Comparison of ENCODE assay signal across 8 mouse cellular contexts in genomic region chr14:120355742-120356440, GRCm38 (mm10).
DNase-seq lines count a peak whose midpoint lies in the region; ATAC-seq lines count a peak whose summit lies in the region.

No protein-coding gene starts in this region.

- H3K4me1 ChIP-seq in embryonic facial prominence, embryonic 11.5 days (ENCODE audit: control insufficient read depth, insufficient read depth, low read length), result peaks cover 4% of the 10 kb centered on the region
- peaks cover 4% of the 10 kb centered on the region; the same call in 1 of the 2 replicates for H3K4me1 ChIP-seq in hindbrain, embryonic 11.5 days (replicated peaks; ENCODE audit: control insufficient read depth, insufficient read depth, low read length)
- peaks cover 52% of the 10 kb centered on the region for H3K4me1 ChIP-seq in lung, embryonic 15.5 days

- no peaks in the 10 kb centered on the region for H3K36me3 ChIP-seq in embryonic facial prominence, embryonic 11.5 days (replicated peaks; ENCODE audit: control insufficient read depth, insufficient read depth, low read depth, low read length)
- H3K36me3 ChIP-seq in hindbrain, embryonic 11.5 days (ENCODE audit: control insufficient read depth, insufficient read depth, low read length), result no peaks in the 10 kb centered on the region
- peaks cover 3% of the 10 kb centered on the region; the same call in 1 of the 2 replicates for H3K36me3 ChIP-seq in lung, embryonic 15.5 days

- no peak for ATAC-seq in cerebellum, adult (ENCODE audit: insufficient number of reproducible peaks, low FRiP score, low TSS enrichment)
- ATAC-seq in embryonic facial prominence, embryonic 11.5 days (replicated peaks; ENCODE audit: insufficient number of reproducible peaks, low FRiP score, low TSS enrichment, low read depth), result no peak; the same call in 1 of the 2 replicates
- peak; percentile 23 for ATAC-seq in hindbrain, embryonic 11.5 days (ENCODE audit: low FRiP score)
- no peak for ATAC-seq in lung, embryonic 15.5 days (ENCODE audit: borderline replicate concordance, extremely low read depth, low FRiP score, low TSS enrichment)

- peak; percentile 52 to 58 for DNase-seq in cerebellum, postnatal 14 days
- no peak for DNase-seq in embryonic facial prominence, embryonic 11.5 days (ENCODE audit: low spot score)
- no peak for DNase-seq in hindbrain, embryonic 11.5 days (ENCODE audit: low spot score)
- no peak for DNase-seq in layer of hippocampus, postnatal 14 days (ENCODE audit: low spot score in 2 of 2)
- DNase-seq in cerebellum, adult 9-11 months, result no peak
- no peak for DNase-seq in left cerebral cortex, adult 18-20 months (ENCODE audit: low spot score in 2 of 2)

- H3K4me2 ChIP-seq in embryonic facial prominence, embryonic 11.5 days (ENCODE audit: low read depth, low read length), result no peak overlapping the region
- no peak overlapping the region for H3K4me2 ChIP-seq in hindbrain, embryonic 11.5 days (replicated peaks; ENCODE audit: low read depth, low read length)
- H3K4me2 ChIP-seq in lung, embryonic 15.5 days, result peak overlapping the region; percentile 32; the same call in 1 of the 2 replicates

- no peaks in the 10 kb centered on the region for H3K27me3 ChIP-seq in embryonic facial prominence, embryonic 11.5 days (ENCODE audit: control insufficient read depth, insufficient read depth, low read length)
- no peaks in the 10 kb centered on the region; the same call in 1 of the 2 replicates for H3K27me3 ChIP-seq in hindbrain, embryonic 11.5 days (ENCODE audit: control insufficient read depth, insufficient read depth, low read length)
- H3K27me3 ChIP-seq in lung, embryonic 15.5 days, result no peaks in the 10 kb centered on the region

- no peak overlapping the region for H3K4me3 ChIP-seq in embryonic facial prominence, embryonic 11.5 days (ENCODE audit: low read depth, low read length)
- no peak overlapping the region for H3K4me3 ChIP-seq in hindbrain, embryonic 11.5 days (ENCODE audit: low read depth, low read length)
- no peak overlapping the region for H3K4me3 ChIP-seq in lung, embryonic 15.5 days

- WGBS in embryonic facial prominence, embryonic 11.5 days, result 77% methylated on average over 10 of the region's 10 CpGs
- 69% methylated on average over 10 of the region's 10 CpGs for WGBS in hindbrain, embryonic 11.5 days
- WGBS in lung, embryonic 15.5 days, result 66% methylated on average over 10 of the region's 10 CpGs

- H3K9ac ChIP-seq in embryonic facial prominence, embryonic 11.5 days (replicated peaks; ENCODE audit: low read length), result no peak overlapping the region
- no peak overlapping the region for H3K9ac ChIP-seq in hindbrain, embryonic 11.5 days (ENCODE audit: low read depth, low read length)
- H3K9ac ChIP-seq in lung, embryonic 15.5 days, result no peak overlapping the region

- no peaks in the 10 kb centered on the region for H3K9me3 ChIP-seq in embryonic facial prominence, embryonic 11.5 days (replicated peaks; ENCODE audit: control insufficient read depth, low read length)
- no peaks in the 10 kb centered on the region for H3K9me3 ChIP-seq in hindbrain, embryonic 11.5 days (ENCODE audit: control insufficient read depth, low read length)
- no peaks in the 10 kb centered on the region for H3K9me3 ChIP-seq in lung, embryonic 15.5 days

- H3K27ac ChIP-seq in embryonic facial prominence, embryonic 11.5 days (replicated peaks; ENCODE audit: low read depth, low read length), result peak overlapping the region; percentile 38; the same call in 1 of the 2 replicates
- H3K27ac ChIP-seq in hindbrain, embryonic 11.5 days (ENCODE audit: low read depth, low read length), result peak overlapping the region; percentile 39; the same call in 1 of the 2 replicates
- peak overlapping the region; percentile 86 for H3K27ac ChIP-seq in lung, embryonic 15.5 days

Comparison
In these comparisons a context has a peak if more than half of its experiments do, and no peak if none do; other contexts are left out.
1. DNase-seq: peak in cerebellum, postnatal 14 days (2 of 2); none in embryonic facial prominence, embryonic 11.5 days (single experiment), hindbrain, embryonic 11.5 days (single experiment), layer of hippocampus, postnatal 14 days (0 of 2), cerebellum, adult 9-11 months (single experiment) and left cerebral cortex, adult 18-20 months (0 of 2).
2. Peak in every context shown above with its lines, with median percentiles within 50 percentile points of each other: H3K27ac ChIP-seq.